Mouse (Mus musculus) megakaryocyte, adult 5-6 weeks (primary cell): ENCODE measurements around the gene Syt14. TPM values are rescaled to one million over a fixed set of nuclear protein-coding genes. Genes with fewer than 3 reads are reported as not detected.

Experiments used
- ATAC-seq: 2 replicates; pipeline ENCODE4 v1.8.0; 2016; ENCODE audit warnings: mild to moderate bottlenecking, inconsistent platforms; ENCODE audit not compliant: poor library complexity, severe bottlenecking
- total RNA-seq, 2 experiments: library from RNA; stranded (forward) in 1 of 2; stranded (reverse) in 1 of 2; fragments of 153-499, 151-499 nt in 1 of 2; fragments of 221-1000, 200-1000 nt in 1 of 2; gene quantifications; 2 replicates each; pipeline versions ENCODE4 v1.2.3 to v1.2.4; 2015 to 2017

Gene Syt14
- total RNA-seq, 2 experiments from 2014 or later, result not detected

GRCm38 (mm10) chr1:192879086-192879580, 156.4 kb downstream of the Syt14 start:
- ATAC-seq, result no peak

- no peak for ATAC-seq
These were observed 162.7 kb downstream of the Syt14 start for GRCm38 (mm10) chr1:192872841-192873240.

- no peak for ATAC-seq
These were observed 165.8 kb downstream of the Syt14 start for GRCm38 (mm10) chr1:192869761-192870160.

- no peak for ATAC-seq
These were observed 171.1 kb downstream of the Syt14 start for GRCm38 (mm10) chr1:192864440-192864839.

DNA sequence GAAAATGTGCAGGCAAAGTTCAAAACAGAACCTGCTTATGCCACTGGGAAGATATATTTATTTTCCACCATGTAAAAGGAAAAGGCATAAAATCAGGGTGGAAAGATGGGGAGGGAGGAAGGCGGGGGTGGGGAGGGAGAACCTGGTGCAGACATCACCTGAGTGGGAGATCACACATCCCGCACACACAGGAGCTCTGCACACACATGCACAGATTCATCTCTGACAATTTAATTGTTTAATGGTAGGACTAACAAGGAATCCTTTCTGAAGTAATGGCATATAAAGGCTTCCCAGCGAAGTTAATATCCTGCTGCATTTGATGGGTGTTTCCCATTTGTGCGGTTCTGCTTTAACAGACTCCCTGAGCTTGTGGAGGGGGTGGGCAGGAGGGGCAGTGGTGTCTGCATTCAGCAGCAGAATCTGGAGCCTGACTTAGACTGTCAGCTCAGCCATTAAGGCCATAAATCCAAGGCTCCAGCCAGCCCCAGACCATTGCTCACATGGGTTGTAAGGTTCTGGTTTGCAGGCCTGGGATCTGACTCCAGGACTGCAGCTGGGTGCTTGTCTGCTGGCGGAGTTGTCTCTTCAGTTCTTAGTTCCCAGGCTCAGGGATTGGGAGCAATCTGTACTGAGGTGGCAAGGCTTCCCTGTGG, 174.1 kb downstream of the Syt14 start:
- ATAC-seq, result no peak

DNA sequence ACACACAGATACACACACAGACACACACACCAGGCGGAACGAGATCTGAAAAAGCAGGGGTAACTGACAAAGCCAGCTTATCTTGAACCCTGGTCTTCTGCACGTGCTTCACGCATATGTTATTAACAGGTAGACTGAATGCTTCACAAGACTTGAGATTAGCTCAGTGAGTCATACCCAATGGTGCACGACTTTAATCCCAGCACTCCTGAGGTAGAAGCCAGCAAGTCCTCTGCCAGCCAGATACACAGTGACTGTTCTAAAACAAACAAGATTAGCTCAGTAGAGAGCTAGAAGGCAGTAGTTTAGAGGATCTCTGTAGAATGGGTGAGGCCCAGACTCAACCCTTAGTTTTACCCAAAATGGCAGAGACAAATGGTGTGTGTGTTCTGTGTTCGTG, 175.3 kb downstream of the Syt14 start:
- no peak for ATAC-seq

DNA sequence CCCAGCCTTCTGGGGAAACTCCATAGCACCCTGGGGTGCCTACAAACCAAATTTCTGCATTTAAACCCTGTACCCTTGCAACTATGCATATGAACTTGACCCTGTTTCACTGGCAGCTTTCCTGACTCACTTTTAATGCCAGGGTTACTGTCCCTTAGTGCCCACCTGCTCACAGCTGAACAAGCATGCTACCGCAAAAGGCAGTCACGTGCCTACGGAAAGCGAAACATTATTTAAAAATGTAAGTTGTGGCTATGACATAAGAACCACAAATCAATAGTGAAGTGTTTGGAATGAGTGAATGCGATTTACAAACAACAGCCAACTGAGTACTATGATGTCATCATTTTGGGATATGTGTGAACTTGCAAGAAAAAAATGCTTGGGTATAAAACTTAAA, 178.0 kb downstream of the Syt14 start:
- ATAC-seq, result no peak

- no peak for ATAC-seq
These were observed 178.6 kb downstream of the Syt14 start for GRCm38 (mm10) chr1:192856931-192857330.

GRCm38 (mm10) chr1:192856411-192856810, 179.2 kb downstream of the Syt14 start:
- no peak for ATAC-seq

DNA sequence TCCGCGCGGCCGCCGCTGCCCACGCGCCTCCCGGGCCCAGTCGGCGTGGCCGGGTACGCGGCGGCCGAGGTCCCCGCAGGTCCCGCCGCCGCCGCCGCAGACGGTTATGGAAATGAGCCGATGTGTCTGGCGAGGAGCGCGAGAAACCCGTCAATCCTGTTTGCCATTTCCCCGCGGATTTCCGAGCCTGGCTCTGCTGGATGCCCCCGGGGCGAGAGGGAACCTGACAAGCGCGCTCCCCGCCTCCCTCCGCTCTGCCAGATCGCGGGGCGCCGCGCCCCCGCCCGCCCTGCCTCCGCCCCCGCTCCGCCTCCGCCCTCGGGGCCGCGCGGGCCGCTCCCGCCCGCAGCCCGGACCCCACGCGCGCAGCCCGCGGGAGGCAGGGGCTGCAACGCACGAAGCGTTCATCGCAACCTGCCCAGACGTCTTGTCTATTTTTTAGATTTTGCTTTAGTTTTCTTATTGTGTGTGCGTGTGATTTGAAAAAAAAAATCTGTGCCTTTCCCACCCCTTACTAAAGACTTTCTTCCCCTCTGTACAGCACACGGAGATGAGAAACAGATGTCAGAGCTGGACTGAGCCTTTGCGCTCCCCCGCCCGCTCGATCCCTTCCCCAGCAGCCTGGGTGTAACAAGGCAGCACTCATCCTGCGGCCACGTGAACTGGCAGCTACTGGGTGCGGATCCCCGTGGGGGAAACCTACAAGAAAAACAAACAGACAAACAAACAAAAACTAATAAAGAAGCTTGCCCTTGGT, 179.9 kb downstream of the Syt14 start, which contains the start of gene Sertad4:
Gene Sertad4, minus strand, starts transcription at position 283 of the 757 bp plus-strand sequence.
- ATAC-seq, result no peak

GRCm38 (mm10) chr1:192854819-192855271, 180.7 kb downstream of the Syt14 start:
- no peak for ATAC-seq

GRCm38 (mm10) chr1:192853988-192854818, 181.4 kb downstream of the Syt14 start:
- ATAC-seq, result no peak

GRCm38 (mm10) chr1:192853429-192853828, 182.1 kb downstream of the Syt14 start:
- ATAC-seq, result no peak

DNA sequence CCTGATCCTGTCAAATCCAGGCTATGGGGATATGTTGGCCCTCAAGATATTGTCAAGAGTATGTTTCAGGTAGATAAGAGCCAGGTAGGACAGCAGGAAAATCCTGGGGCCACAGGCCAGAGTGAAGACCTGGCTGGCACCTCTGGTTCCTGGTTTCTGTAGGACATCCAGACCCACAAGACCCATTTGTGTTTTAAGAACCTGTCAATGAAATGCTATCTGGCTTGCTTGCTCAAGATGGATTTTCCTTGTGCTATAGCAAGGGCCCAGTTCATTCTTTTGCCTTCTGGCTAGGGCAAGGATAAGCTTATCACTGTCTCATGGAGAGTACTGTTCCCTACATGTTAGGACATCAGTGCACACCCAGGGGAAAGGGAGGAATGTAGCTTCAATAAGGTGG, 183.5 kb downstream of the Syt14 start:
- no peak for ATAC-seq

- no peak for ATAC-seq
These were observed 183.9 kb downstream of the Syt14 start for GRCm38 (mm10) chr1:192851640-192852039.

GRCm38 (mm10) chr1:192851126-192851525, 184.4 kb downstream of the Syt14 start:
- ATAC-seq, result no peak

- no peak for ATAC-seq
These were observed 186.0 kb downstream of the Syt14 start for GRCm38 (mm10) chr1:192849616-192850015.

- no peak for ATAC-seq
These were observed 188.3 kb downstream of the Syt14 start for GRCm38 (mm10) chr1:192847254-192847653.
